Mouse (Mus musculus) CH12.LX (cell line): ENCODE data around the gene Zdhhc21. TPM values are rescaled to one million over a fixed set of nuclear protein-coding genes. Genes with fewer than 3 reads are reported as not detected.
A peak's percentile ranks its signal among the peaks of the same experiment; 100 is the strongest.

ENCODE experiments used
- DNase-seq: peaks from one replicate; pipeline ENCODE4 v3.0.0-alpha.2; 2013; ENCODE audit errors: extremely low read depth
- H3K27ac ChIP-seq: 2 replicates; pipeline ENCODE4 v1.5.1; 2012; ENCODE audit warnings: low read depth, mild to moderate bottlenecking, control low read depth, moderate library complexity; ENCODE audit not compliant: insufficient read depth
- H3K27me3 ChIP-seq: replicated peaks from 2 replicates; pipeline ENCODE3; 2012; ENCODE audit warnings: inconsistent platforms
- H3K36me3 ChIP-seq, 2 experiments: replicated peaks in 1 of 2; 2 replicates each; pipeline versions ENCODE3 to v1.6.1; 2012; ENCODE audit warnings: inconsistent platforms in 1 of 2, low read length in 1 of 2, mild to moderate bottlenecking in 1 of 2, mixed read lengths in 1 of 2, moderate library complexity in 1 of 2; ENCODE audit not compliant: control insufficient read depth in 1 of 2, insufficient read depth in 1 of 2
- H3K4me1 ChIP-seq, 2 experiments: 2 replicates each; pipeline ENCODE4 v1.6.1; 2012; ENCODE audit warnings: inconsistent platforms in 1 of 2, moderate library complexity in 1 of 2; ENCODE audit not compliant: insufficient read depth in 2 of 2, control insufficient read depth in 1 of 2
- H3K4me2 ChIP-seq: 2 replicates; pipeline ENCODE4 v1.6.1; 2012; ENCODE audit warnings: low read depth, mild to moderate bottlenecking, control low read depth; ENCODE audit not compliant: poor library complexity, insufficient read depth, severe bottlenecking
- H3K4me3 ChIP-seq, 3 experiments: fragments of 150-350 bp in 1 of 3; sonication (generic) in 1 of 3; replicated peaks in 1 of 3; 2 replicates each; pipeline versions ENCODE3 to v1.5.1; 2011 to 2012; ENCODE audit warnings: low read depth in 2 of 3, low read length in 2 of 3, mild to moderate bottlenecking in 2 of 3, moderate library complexity in 2 of 3, control low read depth in 1 of 3, improper control_type of control experiment in 1 of 3, inconsistent platforms in 1 of 3, mixed read lengths in 1 of 3; ENCODE audit not compliant: poor library complexity in 1 of 3
- H3K79me2 ChIP-seq: replicated peaks from 2 replicates; pipeline ENCODE4 v1.6.1; 2012; ENCODE audit warnings: mild to moderate bottlenecking, moderate library complexity; ENCODE audit not compliant: control insufficient read depth, poor library complexity, insufficient read depth, severe bottlenecking; ENCODE audit errors: extremely low read depth
- H3K9ac ChIP-seq: 2 replicates; pipeline ENCODE4 v1.6.1; 2012; ENCODE audit warnings: low read depth, mild to moderate bottlenecking, control low read depth, moderate library complexity; ENCODE audit not compliant: insufficient read depth
- H3K9me3 ChIP-seq: replicated peaks from 2 replicates; pipeline ENCODE3; 2012; ENCODE audit warnings: low read length, inconsistent platforms, mixed read lengths
- BHLHE40 ChIP-seq: IDR thresholded peaks from 2 replicates; pipeline ENCODE4 v1.6.1; 2011; ENCODE audit warnings: mild to moderate bottlenecking, low read depth, low read length, improper control_type of control experiment
- CHD1 ChIP-seq: IDR thresholded peaks from 2 replicates; pipeline ENCODE4 v1.6.1; 2012; ENCODE audit warnings: low read depth, low read length, improper control_type of control experiment, inconsistent platforms
- CHD2 ChIP-seq: IDR thresholded peaks from 2 replicates; pipeline ENCODE4 v1.6.1; 2011; ENCODE audit warnings: low read length, improper control_type of control experiment
- CTCF ChIP-seq, 2 experiments: IDR thresholded peaks in 1 of 2; conservative IDR thresholded peaks in 1 of 2; 2 replicates each; pipeline ENCODE4 v1.5.1; 2011 to 2012; ENCODE audit warnings: low read depth in 2 of 2, low read length in 2 of 2, improper control_type of control experiment in 1 of 2, inconsistent platforms in 1 of 2, mild to moderate bottlenecking in 1 of 2, moderate library complexity in 1 of 2
- EP300 ChIP-seq: IDR thresholded peaks from 2 replicates; pipeline ENCODE4 v1.6.1; 2011; ENCODE audit warnings: low read length, improper control_type of control experiment
- ETS1 ChIP-seq: conservative IDR thresholded peaks from 2 replicates; pipeline ENCODE4 v1.6.1; 2012; ENCODE audit warnings: low read depth, mild to moderate bottlenecking, inconsistent platforms, low read length, improper control_type of control experiment, moderate library complexity
- JUND ChIP-seq: conservative IDR thresholded peaks from 2 replicates; pipeline ENCODE4 v1.6.1; 2011; ENCODE audit warnings: low read depth, low read length, improper control_type of control experiment
- KAT2A ChIP-seq: IDR thresholded peaks from 2 replicates; pipeline ENCODE4 v1.6.1; 2012; ENCODE audit warnings: low read length, improper control_type of control experiment, inconsistent platforms; ENCODE audit not compliant: insufficient replicate concordance
- MAFK ChIP-seq: IDR thresholded peaks from 2 replicates; pipeline ENCODE4 v1.6.1; 2011; ENCODE audit warnings: low read length, improper control_type of control experiment; ENCODE audit not compliant: insufficient replicate concordance
- MAX ChIP-seq: IDR thresholded peaks from 2 replicates; pipeline ENCODE4 v1.6.1; 2011; ENCODE audit warnings: low read length, improper control_type of control experiment
- MYC ChIP-seq: IDR thresholded peaks from 2 replicates; pipeline ENCODE4 v1.6.1; 2011; ENCODE audit warnings: low read depth, mild to moderate bottlenecking, improper control_type of control experiment, low read length
- NELFE ChIP-seq: IDR thresholded peaks from 2 replicates; pipeline ENCODE4 v1.6.1; 2011; ENCODE audit warnings: low read depth, low read length, improper control_type of control experiment
- NRF1 ChIP-seq: IDR thresholded peaks from 2 replicates; pipeline ENCODE4 v1.6.1; 2014; ENCODE audit warnings: low read depth, mild to moderate bottlenecking, inconsistent platforms, low read length, improper control_type of control experiment, moderate library complexity
- POLR2A ChIP-seq: IDR thresholded peaks from 2 replicates; pipeline ENCODE4 v1.6.1; 2011; ENCODE audit warnings: low read depth, mild to moderate bottlenecking, improper control_type of control experiment, low read length
- POLR2AphosphoS2 ChIP-seq: IDR thresholded peaks from 2 replicates; pipeline ENCODE4 v1.6.1; 2011; ENCODE audit warnings: low read depth, low read length, improper control_type of control experiment
- RAD21 ChIP-seq: IDR thresholded peaks from 2 replicates; pipeline ENCODE4 v1.6.1; 2011; ENCODE audit warnings: low read depth, mild to moderate bottlenecking, low read length, improper control_type of control experiment, moderate library complexity
- SMC3 ChIP-seq: IDR thresholded peaks from 2 replicates; pipeline ENCODE4 v1.6.1; 2011; ENCODE audit warnings: low read depth, low read length, improper control_type of control experiment
- UBTF ChIP-seq: IDR thresholded peaks from 2 replicates; pipeline ENCODE4 v1.6.1; 2012; ENCODE audit warnings: low read depth, mild to moderate bottlenecking, inconsistent platforms, low read length, improper control_type of control experiment, moderate library complexity
- USF1 ChIP-seq: IDR thresholded peaks from 2 replicates; pipeline ENCODE4 v1.6.1; 2014; ENCODE audit warnings: low read depth, mild to moderate bottlenecking, inconsistent platforms, low read length, improper control_type of control experiment
- USF2 ChIP-seq: conservative IDR thresholded peaks from 2 replicates; pipeline ENCODE4 v1.6.1; 2011; ENCODE audit warnings: low read depth, low read length, improper control_type of control experiment
- ZMIZ1 ChIP-seq: IDR thresholded peaks from 2 replicates; pipeline ENCODE4 v1.6.1; 2012; ENCODE audit warnings: low read depth, mild to moderate bottlenecking, inconsistent platforms, low read length, improper control_type of control experiment
- dilution Hi-C: fragments of 300-500 bp; cut with MboI; formaldehyde crosslinking; loops from 2 replicates; pipeline ENCODE4 v1.14.3; 2020; ENCODE audit warnings: low sequenced_read_pairs; ENCODE audit not compliant: extremely low pct_unique_long_range_greater_than_20kb, extremely low pct_ligation_motif_present
- in situ Hi-C: fragments of 300-500 bp; cut with MboI; formaldehyde crosslinking; loops from 3 replicates; pipeline ENCODE4 v1.14.3; 2019; ENCODE audit warnings: low sequenced_read_pairs, low pct_ligation_motif_present, low pct_unique_long_range_greater_than_20kb, mixed read lengths
- polyA plus RNA-seq: library from polyadenylated mRNA; unstranded; fragments of >175 nt; gene quantifications from 2 replicates; pipeline ENCODE4 v1.2.1, GENCODE M21; 2012; ENCODE audit warnings: low read depth; ENCODE audit not compliant: insufficient read length
- total RNA-seq, 2 experiments: library from RNA; depleted of rRNA; stranded (reverse); fragments of 300-350 nt in 1 of 2; fragments of >200 nt in 1 of 2; gene quantifications; 2 replicates each; pipeline ENCODE4 v1.2.3; 2012 to 2014

The Zdhhc21 gene
- total and polyA plus RNA-seq, 3 experiments, result 8.3 to 16.1 (median 14.0) TPM

DNA sequence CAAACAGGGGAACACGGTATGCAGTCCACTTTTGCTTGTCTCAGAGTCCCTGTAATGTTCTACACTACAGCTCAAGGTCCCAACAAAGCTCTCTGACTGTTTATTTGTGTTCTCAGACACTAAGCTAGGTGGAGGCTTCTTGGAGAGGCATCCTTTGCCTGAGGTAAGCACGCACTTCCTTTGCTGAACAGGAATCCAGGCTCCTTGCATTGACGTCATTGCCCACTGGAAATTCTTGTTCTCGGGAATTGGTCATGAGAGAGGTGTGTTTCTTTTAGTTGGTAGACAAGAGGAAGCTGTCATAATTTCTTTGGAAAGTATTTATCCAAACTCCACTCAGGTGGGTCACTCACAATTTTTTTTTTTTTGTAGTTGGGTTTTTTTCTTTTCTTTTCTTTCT lies 15.8 kb upstream of the Zdhhc21 start:
- no peaks in the 10 kb centered on the region for H3K36me3 ChIP-seq
- no peaks in the 10 kb centered on the region for H3K79me2 ChIP-seq
- no peak overlapping the region for H3K27ac ChIP-seq
- in situ Hi-C loops (no loop called here), dilution Hi-C loops (no loop called here)
- no peaks in the 10 kb centered on the region for H3K27me3 ChIP-seq
- no peak for DNase-seq
- H3K9me3 ChIP-seq, result no peaks in the 10 kb centered on the region
- no peak overlapping the region for H3K9ac ChIP-seq
- H3K4me2 ChIP-seq, result no peak overlapping the region
- H3K4me3 ChIP-seq, result no peak overlapping the region
- TF ChIP-seq BHLHE40 (no peak), MAX (no peak), CHD2 (no peak), RAD21 (no peak), NELFE (no peak), UBTF (no peak), CTCF (conservative IDR thresholded peaks at IDR 0.05 in 1 of 2, IDR thresholded peaks at IDR 0.05 in 1 of 2; ENCODE audit: low read depth in 2 of 2, low read length in 2 of 2) (no peak), CHD1 (no peak), MAFK (no peak), POLR2A (no peak), JUND (no peak), USF2 (no peak)
- H3K4me1 ChIP-seq, result 0 out of 4 replicates have a peak, but pooled peaks cover 0 to 2% of the 10 kb centered on the region in 2 experiments

DNA sequence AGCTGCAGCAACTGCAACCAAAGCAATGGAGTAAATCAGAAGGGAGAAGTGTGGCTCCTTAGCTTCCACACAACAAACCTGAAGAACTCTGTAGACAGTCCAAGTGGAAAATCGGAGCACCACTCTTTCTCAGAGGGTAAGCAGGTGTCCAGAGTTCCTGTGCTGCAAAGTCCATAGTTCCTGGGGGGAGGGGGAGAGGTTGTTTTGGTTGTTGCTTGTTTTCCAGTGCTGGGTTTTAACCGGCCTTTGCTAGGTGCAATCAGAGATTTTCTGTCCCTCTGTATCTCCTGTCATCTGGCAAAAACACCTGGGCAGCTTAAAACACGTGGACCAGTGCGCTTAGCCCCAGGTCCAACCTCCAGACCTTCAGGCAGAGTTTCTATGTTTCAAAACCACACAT lies 15.0 kb upstream of the Zdhhc21 start:
- H3K4me1 ChIP-seq, result 0 out of 4 replicates have a peak, but pooled peaks cover 0 to 2% of the 10 kb centered on the region in 2 experiments
- in situ Hi-C loops (no loop called here), dilution Hi-C loops (no loop called here)
- H3K9ac ChIP-seq, result no peak overlapping the region
- H3K27ac ChIP-seq, result no peak overlapping the region
- H3K9me3 ChIP-seq, result no peaks in the 10 kb centered on the region
- H3K4me2 ChIP-seq, result peak overlapping the region; percentile 64
- no peak for DNase-seq
- H3K27me3 ChIP-seq, result no peaks in the 10 kb centered on the region
- TF ChIP-seq ZMIZ1 (no peak), NRF1 (no peak), CHD1 (no peak), KAT2A (no peak), POLR2A (no peak), POLR2AphosphoS2 (no peak), EP300 (no peak), SMC3 (no peak), USF1 (no peak), ETS1 (no peak), MYC (no peak)
- H3K4me3 ChIP-seq, result no peak overlapping the region
- no peaks in the 10 kb centered on the region for H3K36me3 ChIP-seq
- no peaks in the 10 kb centered on the region for H3K79me2 ChIP-seq
